Mouse (Mus musculus): ENCODE measurements around the gene Abcb6.

Gene Abcb6

DNA sequence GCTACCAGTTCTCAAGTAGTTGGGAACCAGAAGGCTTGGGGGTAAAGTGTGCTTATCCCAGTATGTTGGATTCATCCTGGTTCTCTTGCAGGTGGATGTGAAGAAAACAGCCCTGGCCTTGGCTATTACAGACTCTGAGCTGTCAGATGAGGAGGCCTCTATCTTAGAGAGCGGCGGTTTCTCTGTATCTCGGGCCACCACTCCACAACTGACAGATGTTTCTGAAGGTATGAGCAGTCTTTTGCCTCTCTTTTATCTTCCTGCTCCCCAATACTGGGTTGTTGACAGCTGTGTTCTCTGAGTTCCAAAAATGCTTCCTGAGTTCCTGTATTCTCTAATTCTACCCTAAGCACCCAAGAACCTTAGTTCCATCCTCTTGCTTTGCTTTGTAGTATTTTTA is 34.6 kb downstream of the Abcb6 start:
- no peak for DNase-seq (ENCODE audit: low spot score)

DNA sequence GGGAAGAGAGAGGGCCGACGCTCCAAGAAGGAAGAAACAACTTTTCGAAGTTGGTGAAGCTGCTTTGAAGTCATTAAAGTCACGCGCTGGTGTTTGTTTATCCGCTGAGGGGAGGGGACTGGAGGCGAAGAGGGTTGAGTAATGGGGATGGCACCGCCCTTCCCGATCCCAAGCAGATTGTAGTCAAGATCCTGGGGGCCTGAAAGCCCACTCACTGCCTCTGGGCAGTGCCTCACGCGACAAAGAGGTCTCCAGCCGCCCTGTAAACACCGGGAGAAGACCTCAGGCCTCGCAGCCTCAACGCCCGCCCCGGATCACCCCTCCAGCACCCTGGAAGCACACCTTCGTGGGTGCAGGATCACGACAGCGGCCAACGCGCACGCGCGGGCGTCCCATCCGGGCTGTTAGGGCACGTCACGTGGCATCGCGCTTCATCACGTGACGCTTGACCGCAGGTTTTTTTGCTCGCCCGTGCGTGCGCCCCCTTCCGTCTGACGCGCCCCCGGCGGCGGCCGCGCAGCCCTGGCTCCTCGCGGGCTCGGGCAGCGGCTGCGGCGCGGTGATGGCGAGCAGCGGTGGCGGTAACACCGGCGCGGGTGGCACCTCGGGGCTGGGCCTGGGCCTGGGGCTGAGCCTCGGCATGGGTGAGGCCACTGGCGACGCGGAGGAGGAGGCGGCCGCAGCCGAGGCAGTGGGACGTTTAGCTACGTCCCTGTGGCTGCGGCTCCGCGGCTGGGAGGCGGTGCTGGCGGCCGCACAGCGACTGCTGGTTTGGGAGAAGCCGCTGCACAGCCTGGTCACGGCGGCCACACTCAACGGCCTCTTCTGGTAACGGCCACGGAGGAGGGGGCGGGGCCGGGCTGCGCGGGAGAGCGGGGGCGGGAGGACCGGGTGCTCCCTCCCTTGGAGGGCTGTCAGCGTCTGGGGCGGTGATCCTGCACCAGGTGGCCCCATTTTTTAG is 37.6 kb downstream of the Abcb6 start, which contains the start of the genes Cnppd1 and Retreg2:
TSS of gene Cnppd1 (minus strand) at position 411 of the 961 bp plus-strand sequence.
TSS of gene Retreg2 (plus strand) at position 478 of the 961 bp plus-strand sequence.
- peak; percentile 97 for DNase-seq (ENCODE audit: low spot score)

DNA sequence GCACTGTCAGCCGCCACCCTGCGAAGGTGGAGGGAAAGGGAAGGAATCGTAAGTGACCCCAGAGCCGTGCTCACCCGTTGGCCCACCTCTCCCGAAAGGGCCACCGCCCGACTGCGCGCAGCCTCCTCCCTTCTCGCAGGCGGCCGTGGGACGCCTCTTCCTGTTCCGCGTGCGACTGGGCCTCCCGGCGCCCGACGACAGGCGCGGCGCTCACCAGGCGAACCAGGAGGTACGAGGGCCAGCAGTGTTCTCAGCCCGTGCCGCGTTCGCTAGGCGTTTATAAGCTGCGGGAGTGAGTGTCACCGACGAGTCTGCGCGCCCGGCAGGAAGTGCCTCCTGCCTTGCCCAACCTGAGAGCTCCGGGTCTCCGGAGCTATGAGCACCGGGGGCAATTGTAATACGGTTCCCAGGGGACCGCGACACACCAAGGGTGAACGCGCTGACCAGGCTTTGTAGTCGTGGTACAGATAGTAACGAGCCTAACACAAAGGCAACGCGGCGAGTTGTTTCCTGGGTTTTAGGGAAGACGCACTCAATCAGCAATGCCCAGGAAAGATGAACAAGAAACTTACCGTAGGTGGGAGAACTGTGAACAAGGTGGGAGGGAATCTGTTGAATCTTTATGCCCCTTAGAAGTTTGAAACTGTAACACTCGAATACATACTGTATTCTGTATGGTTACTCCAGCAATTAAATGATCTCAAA is 38.6 kb downstream of the Abcb6 start:
- peak; percentile 74 for DNase-seq (ENCODE audit: low spot score)

DNA sequence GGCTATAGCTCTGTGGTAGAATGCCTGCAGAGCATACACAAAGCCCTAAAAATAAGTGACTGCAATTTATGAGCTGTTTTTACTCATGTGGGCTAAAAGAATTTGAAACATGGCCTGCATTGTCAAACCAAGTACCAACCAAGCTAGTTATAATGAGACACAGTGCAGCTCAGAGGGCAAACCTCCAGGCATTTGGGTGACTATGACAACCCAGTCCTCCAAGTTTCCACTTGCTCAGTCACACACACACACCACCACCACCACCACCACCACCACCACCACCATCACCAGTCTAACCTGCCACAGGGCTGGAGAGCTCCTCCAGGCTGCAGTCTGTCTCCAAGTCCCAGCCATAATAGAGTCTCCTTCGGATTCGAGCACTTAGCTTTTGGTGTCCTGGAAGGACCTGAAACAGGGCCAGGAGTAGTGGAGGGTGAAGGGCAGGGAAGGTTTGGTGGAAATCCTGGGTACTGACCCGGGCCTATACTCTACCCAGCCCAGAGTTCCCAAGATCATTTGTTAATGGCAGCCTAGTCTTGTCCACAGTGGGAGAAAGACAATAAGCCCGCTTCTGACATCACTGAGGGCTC is 39.5 kb downstream of the Abcb6 start:
- no peak for DNase-seq (ENCODE audit: low spot score)

DNA sequence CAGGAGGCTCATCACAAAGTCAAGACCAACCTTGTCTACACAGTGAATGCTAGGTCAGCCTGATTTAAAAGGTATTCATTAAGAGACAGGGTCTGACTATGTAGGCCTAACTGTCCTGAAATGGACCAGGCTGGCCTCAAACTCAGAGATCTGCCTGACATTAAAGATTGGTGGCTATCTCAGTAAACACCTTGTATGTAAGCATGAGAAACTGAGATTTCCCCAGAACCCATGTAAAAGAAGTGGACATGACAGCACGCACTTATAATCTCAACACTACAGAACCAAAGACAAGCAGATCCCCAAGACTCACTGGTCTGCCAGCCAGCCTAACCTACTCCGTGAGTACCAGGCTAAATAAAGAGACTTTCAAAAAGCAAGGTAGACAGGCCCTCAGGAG is 41.7 kb downstream of the Abcb6 start:
- no peak for DNase-seq (ENCODE audit: low spot score)

DNA sequence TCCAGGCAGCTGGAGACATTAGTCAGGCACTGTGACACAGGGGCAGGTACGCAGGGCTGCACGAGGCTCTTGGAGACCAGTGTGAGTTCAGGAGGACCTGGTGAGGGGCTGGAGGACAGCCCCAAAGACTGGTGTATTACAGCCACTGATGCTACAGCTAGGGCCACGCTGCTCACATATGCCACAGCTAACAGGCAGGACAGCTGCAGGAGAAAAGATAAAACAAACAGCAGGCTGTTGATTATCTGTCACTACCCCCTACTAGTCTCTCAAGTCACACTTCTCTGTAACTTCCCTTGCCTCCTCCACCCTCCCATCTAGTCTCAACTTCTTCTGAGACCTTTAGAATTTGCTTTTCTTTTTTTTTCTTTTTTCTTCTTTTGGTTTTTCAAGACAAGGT is 43.5 kb downstream of the Abcb6 start:
- DNase-seq (ENCODE audit: low spot score) = no peak

DNA sequence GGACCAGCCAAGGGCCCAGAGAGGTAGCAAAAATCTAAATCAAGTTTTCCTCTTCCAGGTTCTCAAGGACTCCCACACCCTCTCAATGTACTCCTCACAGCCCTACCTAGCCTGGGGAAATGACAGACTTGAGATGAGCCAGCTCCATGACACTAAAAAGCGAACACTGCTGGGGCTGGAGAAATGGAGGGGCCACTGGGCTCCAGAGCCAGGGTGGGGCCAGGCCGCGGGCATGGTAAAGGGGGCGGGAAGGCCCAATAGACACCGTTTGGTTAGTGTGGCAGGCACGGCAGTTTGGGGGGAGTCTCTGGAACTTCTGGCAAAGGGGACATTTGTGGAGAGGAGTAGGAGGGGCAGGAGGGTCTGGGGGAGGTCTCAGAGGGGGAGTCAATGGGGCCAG is 43.9 kb downstream of the Abcb6 start:
- no peak for DNase-seq (ENCODE audit: low spot score)

DNA sequence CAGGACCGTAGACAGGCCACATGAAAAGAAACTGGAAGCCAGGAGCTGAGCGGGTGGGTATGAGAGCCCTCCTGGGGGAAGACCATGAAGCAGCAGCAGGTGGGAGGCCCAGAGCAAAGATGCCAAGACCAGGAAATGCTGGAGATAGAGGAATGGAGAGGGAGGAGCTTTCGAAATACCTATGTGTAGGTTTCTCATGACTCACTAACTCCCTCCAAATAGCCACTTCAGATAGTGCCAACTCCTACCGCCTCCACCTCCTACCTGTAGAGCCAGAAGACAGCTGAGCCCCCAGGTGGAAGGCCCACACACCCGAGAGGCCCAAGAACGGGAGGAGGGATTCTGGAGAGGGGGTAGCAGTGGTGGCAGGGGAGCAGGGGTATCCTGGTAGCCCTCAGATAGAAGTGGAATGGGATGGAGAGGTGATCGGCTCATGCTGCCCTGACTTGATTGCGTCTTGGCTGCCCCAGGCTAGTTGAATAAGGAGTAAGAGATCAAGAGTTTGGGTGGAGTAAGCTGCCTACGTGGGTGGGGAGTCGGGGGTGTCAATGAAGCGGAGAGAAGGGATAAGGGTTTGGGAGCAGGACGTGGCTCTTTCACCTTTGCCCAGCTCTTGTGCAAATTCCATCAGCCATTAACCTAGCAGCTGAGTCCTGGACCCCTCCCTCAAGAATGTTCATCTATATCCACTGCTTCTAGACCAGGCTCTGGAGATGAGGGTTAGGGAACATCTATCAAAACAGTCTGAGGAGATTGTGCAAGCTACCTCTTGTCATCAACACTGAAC is 46.6 kb downstream of the Abcb6 start, which contains the start of gene Slc23a3:
TSS of gene Slc23a3 (minus strand) at position 470 of the 787 bp plus-strand sequence.
- no peak for DNase-seq (ENCODE audit: low spot score)

DNA sequence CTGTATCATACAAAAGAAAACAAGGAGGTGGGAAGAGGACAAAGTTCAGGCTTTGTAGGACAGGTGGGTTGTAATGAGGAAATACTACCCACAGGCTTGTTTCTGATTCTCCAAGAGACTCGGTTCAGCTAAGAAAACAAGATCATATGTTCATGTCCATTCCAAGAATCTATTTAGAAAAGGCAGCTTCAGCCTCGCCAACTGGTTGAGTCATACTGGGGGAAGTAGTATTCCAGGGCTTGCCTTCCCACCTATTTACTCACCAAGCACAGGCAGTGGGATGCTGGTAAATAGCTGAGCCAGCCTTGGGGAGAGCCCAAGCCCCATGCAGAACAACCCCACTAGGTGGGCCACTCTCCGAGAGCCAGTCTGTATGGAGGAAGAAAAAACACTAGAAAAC is 51.6 kb downstream of the Abcb6 start:
- no peak for DNase-seq (ENCODE audit: low spot score)

DNA sequence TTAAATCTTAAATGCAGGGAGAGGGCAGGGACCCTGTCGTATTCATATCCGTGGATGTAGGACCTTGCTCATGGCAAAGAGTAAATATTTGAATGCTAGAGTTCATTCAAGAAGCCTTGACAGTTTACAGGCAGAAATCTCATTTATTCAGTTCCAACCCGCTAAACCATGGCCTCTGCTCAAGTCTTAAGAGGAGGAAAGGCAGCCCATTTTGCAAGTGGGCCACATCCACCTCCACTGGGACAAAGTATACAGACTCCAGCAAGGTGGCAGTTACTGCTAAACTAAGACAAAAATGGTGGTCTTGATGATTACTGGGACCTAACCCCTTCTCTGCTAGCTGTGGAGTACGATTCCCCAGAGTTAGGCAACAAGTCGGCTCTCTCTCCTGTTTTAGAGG is 54.8 kb downstream of the Abcb6 start:
- no peak for DNase-seq (ENCODE audit: low spot score)

DNA sequence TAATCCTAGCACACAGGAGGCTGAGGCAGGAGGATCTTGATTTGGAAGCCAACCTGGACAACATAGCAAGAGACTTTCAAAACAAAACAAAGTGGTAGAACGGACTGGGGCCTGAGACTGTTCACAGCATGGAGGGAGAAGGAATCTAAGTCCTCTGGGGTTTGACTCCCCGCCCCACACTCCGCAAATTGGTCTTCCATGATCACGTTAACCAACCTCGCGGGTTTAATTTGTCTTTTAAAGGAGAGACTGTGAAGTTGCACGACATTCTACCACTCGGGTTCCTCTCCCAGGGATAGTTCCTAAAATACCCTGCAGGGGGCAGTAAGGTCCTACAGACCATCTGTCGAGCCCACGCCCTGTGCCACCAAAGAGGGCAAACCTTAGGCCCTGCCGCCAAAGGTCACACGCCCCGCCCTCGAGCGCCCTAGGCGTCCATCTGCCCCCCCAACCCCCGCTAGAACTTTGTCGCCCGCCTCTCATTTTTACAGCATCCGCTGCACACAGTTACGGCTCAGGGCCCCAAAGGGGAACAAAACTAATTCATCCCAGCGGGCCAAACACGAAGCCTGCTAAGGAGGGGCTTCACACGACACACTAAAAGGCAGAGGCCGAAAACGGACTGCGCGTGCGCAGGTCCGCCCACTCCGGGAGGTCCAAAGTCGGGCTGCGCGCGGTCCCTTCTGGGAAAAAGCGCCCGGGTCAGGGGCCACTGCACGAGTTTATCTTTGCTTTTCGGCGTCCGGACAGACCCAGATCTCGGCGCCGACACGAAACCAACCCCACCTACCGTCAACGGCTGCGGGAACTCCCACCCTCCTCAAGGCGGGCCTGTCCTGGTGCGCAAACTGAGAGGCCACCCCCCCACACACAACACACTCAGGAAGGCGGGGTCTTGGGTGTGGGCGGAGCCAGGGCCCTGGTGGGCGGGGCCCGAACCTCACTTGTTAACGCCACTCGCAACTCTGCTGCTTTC is 55.6 kb downstream of the Abcb6 start, which contains the start of gene Nhej1:
TSS of gene Nhej1 (minus strand) at position 855 of the 976 bp plus-strand sequence.
- peak; percentile 93 for DNase-seq (ENCODE audit: low spot score)

DNA sequence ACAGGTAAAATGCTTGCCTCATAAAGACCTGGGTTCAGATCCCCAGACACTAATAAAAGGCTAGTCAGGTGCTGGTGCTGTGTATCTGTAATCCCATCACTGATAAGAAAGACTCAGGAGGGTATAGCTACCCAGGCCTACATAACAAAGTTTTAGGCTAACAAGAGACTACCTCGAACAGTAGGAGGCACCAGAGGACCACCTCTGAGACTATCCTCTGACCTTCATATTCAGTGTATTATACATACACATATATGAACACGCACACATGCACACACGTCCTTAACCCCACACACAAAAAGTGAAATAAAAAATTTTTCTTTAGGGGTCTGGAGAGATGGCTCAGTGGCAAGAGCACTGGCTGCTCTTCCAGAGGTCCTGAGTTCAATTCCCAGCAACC is 58.0 kb downstream of the Abcb6 start:
- no peak for DNase-seq (ENCODE audit: low spot score)

Measured in ovary, postnatal 36 days (tissue).